Mouse (Mus musculus) lung, postnatal 10 days (tissue): ENCODE measurements around the gene Slc25a51.
"Not testable (repeated sequence)": the region's sequence is repeated elsewhere in the genome, so short reads cannot be mapped to it uniquely, and the experiment has no call there.

Source experiments
- DNase-seq: peaks from one replicate; pipeline ENCODE4 v3.0.0; 2021

Slc25a51 gene

DNA sequence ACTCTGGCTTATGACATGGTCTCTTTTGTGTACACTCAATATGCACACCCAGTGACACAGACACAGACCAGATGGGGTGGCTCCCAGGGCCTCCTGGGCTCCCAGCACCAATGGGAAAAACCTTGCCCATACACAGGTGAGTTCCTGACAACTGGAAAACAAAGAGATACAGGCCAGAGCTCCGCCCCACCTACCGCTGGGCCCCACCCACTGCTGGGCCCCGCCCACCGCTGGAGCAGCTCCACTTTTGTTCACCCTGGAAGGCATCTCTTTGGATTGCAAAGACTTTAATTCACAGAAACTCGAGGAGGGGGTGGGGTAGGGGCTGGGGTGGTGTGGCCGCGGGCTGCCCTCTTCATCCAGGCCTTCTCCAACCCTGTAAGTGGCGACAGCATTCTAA is 14.8 kb upstream of the Slc25a51 start:
- DNase-seq, result peak; percentile 43

DNA sequence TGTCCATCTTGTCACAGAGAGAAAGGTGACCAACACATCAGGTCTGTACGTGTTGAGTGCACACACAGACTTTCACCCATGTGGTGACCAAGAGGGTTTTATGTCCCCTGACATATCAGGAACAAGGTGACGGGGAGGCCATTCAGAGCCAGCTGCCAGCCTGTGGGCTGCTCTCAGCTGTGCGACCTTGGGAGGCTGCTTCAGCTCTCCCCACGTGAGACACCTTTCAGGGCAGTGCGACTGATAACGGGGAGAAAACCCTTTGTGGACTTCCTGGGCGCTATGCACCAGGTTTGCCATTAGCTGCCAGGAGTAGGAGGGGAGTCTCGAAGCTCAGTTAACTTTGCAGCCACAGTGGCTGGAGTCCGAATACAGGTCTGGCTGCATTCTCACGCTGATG is 14.1 kb upstream of the Slc25a51 start:
- DNase-seq, result no peak

DNA sequence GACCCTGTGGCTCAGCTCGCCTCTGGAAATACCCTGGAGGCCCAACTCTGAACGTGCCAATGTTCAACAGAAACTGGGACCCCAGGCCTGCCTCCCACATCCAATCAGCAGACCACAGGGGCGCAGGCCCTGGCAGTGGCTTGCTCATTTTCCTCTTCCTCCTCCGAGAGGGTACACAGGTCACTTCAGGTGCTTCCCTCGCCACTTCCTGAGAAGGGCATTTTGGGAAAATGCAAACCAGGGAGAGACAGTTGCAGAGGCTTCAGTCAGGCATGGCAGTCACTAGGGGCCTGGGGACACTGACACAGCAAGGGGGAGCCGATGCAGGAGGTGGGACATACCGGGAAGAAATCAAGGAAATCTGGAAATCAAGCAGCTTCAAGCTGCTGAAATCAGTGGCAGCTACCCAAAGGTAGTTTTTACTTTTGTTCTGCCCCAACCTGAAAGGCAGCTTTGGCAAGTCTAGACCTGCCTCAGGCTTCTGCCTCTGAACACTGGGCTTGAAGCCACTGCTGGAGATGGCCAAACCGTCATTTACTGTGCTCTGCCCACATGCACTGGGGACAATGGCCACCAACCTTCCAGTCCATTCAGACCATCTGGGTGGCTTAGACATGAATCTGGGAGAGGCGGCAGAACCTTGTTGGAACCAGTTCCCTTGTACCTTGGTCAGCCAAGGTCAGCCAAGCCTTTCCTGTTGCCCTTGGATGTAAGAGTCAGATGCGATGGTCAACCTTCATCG is 13.1 kb upstream of the Slc25a51 start:
- no peak for DNase-seq

DNA sequence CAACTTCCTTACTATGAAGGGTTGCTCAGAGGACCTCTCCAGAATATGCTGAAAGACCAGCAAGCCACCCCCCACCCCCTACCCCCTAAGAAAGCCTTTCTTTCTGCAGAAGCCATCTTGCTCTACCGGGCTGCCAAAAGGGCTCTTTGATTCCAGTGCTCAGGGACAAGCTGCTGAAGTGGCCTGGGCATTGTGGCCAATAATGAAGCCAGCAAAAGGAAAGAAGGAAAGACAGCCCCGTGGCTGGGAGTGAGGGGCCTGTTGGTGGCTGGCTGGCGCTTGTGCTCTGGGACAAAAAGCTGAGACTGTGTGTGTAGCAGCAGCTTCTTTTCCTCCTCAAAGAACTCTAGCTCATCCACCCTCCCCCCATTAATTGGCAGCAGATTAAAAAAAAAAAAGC is 12.2 kb upstream of the Slc25a51 start:
- no peak for DNase-seq

DNA sequence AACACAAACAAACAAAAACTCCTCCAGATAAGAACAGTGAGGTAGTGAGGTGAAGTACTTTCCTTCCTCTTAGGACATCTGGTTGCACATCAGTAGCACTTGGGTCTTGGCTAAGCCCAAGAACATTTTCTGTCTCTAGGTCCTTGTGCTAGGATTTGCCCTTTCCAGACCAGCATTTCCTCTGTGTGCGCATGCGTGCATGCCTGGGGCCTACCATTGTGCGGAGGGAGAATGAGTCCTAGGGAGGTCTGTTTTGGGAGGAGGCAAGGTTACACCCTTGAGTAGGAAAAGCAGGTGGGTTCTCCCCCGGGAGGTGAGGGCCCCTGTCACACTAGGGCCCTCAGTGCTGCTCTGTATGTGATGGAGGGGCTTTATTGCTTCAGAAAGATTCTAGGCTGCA is 10.5 kb upstream of the Slc25a51 start:
- no peak for DNase-seq

DNA sequence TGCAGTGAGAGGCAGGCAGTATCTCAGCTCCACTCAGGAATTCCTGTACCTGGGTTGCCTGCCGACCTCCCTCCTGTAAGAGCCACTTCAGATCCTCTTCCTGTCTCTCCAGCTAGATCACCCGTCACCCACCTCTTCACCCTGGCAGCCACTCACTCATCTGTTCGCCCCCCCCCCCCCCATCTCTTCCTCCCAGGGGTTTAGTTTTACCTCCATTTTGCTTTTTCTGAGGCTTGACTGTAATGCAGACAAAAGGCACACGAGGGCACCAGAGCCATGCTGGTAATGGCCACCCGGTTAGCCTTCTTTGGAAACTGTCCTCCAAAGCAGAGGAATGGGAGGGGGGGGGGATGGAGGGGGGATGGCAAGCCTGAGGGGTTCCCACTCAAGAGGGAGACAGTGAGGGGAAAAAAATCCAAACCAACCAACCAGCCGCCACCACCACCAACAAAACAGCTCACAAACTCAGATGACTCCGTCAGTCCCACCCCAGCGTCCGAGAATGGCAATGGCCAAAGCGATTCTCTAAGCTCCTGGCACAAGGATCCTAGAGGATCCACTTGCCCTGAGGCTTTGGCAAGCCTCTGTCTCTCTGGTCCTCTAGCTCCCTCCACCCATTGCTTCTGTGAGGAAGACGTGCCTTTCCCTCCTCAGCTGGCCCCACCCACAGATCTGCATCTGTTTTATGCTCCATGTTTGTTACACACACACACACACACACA is 9.8 kb upstream of the Slc25a51 start:
- peak; percentile 81 for DNase-seq

DNA sequence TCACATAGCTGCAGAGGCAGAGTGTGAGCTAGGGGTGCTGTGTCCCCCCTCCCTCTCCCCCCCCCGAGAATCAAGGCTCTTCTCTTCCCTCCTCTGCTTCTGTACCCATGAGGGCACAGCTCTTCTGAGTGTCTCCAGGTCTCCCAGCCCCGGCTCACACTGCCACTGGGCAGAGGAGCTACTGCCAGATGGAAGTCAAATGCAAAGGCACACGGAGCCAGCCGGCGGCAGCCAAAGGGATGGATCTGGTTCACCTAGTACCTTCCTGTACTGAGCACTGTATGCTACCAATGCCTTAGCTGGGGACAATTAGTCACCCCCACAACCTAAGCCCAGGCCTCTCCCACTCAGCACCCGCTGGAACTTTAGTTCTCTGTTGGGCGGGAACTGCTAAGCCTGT is 7.7 kb upstream of the Slc25a51 start:
- DNase-seq, result no peak

DNA sequence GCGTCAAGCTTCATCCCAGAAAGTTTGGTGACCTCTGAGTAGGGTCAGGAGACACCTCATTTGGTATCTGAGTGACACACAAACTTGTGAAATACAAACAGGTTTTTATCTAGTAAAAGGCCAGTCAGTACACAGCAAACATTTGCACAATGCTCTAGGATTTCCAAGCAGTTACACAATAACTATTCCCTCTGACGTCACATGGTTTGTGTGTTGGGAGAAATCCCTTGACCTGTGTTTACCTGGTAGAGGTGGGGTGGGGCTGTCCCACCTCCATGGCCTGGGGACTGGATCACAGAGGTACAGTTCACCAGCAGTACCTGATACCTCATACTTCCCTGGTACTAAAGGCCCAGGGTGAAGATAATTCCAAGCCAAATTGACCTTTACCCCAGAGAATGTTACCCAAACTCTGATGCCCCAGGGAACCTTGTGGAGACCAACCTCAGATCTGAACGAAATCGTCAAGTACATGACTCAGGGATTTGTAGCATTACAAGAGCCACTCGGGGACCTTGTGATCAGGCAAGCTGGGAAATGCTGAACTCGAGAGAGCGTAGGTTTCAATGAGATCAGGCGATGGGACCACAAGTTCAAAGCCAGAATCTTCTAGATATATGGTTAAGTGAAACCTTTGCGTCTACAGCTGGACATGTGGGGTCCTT is 5.2 kb upstream of the Slc25a51 start:
- DNase-seq, result peak; percentile 48

DNA sequence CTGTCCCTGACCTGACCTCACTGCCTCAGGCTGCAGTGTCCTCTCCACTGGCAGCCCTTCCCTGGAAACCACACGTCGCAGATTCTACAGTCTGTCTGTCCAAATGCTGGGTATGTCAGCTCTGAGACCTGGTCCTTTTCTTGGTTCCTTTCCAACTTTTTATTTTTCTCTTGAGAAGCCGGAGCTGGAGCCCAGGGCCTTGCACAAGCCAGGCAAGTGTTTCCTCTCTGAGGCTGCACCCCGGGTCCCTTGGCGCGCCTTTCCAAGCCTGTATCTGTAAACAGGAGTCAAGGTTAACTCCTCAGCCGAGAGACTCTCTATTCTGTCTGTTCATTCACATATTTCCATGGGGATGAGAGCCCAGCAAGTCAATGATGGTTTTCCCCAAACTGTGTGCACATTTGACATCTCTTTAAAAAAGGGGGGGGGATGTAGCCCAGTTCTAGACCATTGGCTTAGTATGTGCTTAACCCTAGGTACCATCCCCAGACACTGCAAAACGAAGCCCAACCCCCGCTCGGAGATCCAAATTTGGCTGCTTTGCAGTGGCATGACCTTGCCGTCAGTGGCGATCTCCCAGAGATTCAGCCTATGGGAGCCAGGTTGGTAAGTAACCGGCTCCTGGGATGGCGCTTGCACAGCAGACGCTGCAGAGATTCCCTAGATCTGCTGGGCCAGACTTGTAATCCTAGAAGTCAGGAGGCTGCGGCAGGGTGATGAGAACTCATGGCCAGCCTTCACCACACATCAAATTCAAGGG is 4.0 kb upstream of the Slc25a51 start:
- DNase-seq, result no peak

DNA sequence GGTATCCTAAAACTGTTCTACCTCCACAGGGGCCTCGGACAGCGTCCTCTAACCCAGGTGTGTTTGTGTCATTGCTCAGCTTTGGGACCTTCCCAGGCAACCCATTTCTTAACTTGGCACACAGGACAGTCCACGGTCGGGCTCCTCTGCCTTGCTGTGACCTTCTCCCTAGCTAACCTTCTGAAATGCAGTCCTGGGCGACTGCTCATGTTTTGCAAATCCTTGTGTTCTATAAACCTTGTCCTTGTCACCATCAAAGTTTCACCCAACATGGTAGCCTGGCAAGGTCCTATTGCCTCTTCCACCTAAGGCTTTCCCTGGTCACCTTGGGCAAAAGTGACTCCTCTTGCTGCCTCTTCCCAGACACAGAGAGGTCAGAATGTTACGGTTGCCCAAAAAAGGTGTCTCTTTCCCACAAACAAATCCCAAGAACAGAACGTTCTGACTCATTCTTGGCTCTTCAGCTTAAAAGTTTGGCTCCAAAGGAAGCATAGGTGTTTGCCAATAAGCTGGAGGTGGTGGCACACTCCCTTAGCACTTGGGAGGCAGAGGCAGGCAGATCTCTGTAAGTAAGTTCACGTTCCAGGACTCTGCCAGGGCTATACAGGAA is 2.7 kb upstream of the Slc25a51 start:
- no peak for DNase-seq

DNA sequence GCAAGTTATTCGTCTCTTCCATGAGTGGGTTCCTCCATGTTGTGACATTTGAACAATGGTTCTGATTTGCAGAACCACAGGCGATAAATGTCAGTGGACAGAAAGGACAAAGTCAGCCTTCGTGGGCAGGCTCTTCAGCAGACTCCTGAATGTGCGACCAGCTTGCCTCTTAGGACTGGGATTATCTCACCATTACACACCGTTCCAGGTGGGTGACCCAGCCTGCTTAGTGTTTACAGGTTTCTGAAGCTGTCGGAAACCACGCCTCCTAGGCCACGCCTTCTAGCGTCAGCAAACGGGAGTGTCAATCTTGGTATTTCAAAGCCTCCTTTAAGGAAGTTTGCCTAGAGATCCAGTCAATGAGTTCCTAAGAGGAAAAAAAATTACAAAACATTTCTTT is 704 bp upstream of the Slc25a51 start:
- DNase-seq, result peak; percentile 93

DNA sequence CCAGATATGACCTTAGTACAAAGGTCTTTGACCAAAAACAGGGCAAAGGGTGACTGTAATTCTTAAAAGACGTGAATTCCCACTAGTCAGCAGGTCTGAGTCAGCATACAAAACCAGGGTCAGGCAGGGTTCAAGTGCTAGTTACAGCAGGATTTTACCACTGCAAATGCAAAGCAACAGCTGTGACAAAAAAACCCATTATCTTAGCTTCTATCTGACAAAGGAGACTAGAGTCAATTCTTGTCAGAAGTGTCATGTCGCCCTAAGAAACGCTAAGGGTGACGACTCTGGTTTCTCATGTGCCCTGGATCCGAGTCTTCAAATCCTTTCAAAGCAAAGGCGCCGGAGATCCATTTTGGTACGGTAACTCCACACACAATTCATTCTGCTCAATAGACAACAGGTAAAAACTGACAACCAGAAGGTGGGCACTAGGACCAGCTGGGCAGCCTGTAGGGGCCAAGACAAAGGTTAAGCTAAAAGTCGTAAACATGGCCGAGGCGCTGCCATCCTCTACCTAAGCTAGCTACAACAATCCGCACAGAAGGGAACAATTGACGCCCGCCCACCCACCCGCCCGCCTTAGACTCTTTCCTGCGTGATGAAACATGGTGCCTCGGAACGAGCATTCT is 747 bp downstream of the Slc25a51 start:
- no peak for DNase-seq

DNA sequence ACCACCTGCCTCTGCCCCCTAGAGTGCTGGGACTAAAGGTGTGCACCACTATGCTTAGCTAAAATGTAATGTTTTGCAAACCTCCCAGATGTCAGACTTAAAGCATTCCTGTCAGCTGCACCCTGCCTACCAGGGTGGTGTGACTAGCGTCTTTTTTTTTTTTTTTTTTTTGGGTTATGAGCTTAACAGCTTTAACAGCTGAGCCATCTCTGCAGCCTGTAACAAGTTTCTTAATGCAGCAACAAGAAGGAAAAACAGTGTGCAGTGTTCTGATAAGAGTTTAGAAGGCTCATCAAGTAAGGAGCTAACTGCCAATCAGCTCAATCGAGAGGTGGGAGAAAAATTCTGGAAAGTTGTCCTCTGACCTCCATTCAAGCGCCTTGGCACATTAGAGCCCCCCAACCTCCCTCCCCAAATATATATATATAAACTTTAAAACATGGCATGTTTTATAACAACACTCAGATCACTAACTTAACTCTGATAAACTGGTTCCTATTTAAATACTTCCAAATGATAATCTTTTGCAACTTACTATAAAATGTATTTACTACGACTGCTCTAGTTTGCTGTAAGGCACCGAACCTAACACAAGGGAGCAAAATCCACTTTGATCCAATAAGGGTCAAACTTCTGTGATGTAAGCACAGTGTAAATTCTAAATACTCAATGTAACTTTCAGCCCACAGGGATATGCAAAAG is 1.4 kb downstream of the Slc25a51 start:
- no peak for DNase-seq

DNA sequence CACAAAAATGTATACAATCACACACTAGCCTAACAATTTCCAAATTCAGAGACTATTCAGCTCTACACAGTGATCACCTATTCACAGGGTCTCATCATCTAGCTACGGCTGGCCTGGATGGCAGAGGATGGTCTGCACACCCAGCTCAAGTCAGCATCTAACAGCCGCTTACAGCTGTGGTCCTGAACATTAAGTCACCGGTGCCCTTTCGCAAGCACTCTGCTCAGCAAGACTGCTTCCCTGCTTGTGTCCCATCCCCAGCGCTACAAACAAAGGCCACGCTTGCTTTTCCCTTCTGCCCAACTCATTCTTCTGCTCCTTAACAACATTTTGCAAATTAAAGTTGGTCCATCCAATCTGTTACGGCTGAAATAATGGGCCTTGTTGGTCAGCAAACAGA is 2.2 kb downstream of the Slc25a51 start:
- DNase-seq, result no peak

DNA sequence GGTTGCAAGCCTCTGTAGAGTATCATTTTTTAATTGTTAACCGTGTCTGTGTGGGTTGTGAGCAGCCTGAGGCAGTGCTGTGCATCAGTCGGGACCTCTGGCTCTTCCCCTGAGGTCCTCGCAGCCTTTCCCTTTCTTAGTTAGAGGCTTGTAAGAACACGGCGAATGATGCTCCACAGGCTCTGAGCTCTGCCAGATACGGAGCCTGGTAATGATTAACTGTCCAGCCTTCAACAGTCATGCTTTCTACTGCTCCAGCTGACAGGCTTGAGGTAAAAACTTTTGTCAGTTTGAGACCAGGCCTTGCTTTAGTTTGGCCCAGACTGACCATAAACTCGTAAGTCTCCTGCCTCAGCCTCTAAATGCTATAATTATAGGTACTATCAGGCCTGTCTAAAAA is 3.3 kb downstream of the Slc25a51 start:
- no peak for DNase-seq

DNA sequence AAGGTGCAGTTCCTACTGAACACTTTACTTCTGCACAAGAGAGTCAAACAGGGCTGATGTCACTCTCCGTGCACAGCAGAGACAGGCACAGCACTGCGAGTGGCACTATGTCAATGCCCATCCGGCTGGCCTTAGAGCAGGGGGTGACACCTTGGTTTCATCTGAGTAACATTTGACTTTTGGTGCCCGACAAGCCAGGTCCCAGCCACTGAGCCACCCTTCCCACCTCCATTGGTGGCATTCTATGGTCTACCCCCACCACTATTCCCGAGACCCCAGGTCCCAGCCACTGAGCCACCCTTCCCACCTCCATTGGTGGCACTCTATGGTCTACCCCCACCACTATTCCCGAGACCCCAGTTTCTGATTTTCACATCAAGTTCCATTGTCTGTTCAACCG is 4.5 kb downstream of the Slc25a51 start:
- no peak for DNase-seq

DNA sequence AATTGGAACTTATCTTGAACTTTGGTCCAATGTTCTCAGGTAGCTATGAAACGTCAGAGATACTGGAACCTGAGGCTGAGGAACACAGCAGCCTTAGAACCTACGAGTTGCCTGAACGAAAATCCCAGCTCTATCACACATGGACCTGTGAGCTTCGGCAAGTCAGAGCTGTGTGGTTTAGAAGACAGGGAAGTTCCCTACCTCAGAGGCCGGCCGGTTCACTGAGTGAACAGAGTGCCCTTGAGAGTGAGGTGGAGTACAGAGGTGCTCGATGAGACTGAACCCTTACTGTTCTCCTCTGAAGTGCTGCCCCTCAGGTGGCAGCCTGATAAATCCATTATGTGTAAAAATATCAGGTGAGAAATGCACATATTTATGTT is 5.1 kb downstream of the Slc25a51 start:
- DNase-seq, result no peak

DNA sequence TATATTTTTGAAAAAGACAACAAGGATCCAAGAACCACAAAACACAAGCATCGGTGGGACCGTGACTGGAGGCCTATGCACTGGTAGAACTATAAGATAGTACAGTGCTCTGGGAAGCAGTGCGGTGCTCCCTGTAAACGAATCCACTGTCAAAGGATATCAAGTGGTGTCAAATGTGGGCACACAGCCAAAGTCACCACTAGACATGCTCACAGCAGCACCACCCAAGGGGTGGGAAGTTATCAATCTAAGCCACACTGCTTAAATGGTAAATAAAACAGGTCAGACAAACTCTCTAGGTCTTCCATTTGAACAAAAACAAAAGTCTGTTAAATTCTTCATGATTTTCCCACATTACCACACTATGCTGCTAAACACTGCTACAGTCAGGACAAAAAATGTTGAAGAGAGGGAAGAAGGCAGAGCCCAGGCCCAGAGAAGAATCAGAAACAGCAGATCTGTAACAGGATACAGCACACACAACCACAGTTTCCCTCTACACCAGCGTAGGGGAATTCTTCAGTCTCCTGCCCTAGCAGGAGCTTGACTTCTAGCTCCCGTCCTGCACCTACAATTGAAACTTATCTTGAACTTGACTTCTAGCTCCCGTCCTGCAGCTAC is 5.6 kb downstream of the Slc25a51 start:
- DNase-seq, result peak; percentile 62

DNA sequence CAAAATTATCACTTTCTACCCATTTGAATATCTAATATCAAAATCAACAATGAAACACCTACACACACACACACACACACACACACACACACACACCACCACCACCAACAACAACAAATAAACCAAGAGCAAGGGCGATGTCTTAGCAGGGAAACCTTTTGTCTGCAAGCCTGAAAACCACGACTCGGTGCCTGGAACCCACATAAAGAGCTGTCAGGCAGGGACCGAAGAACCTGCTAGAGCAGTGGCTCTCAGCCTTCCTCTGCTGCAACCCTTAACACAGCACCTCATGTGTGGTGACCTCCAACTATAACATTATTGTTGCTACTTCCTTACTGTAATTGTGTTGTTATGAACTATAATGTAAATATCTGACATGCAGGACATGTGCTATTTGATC is 6.3 kb downstream of the Slc25a51 start:
- DNase-seq, result no peak

DNA sequence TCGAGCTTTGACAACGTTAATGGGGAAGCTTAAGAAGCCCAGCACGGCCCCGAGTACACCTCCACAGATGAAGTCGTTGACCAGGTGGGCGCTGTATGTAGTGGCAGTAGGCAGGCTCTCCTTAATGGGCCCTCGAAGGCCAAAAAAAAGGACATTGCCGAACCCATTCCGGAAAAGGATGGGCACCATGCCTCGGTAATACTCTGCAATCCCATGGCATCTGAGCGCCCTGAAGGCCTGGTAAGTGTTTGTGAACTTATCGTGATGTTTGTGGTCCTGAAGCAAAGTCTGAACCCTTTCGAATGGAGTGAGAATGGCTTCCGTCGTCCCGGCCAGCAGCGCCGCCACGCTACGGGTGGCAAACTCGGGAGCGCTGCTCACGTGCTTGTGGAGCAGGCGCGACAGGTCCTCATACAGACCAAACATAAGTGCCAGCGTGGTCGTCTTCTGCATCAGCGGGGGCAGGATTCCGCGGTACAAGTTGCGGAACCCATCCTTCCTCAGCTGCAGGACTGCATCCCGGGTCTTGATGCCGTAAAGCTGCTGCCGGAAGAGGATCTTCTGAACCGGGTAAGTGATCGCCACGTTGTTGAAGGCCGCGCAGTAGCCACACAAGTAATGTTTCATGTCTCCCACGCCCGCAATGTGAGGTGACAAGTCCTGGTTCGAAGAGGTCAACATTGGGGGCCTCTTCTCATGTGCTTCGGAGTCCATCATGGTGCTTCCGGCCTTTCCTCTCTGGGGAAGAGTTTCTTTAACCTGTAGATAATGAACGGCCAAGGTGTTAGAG is 8.9 kb downstream of the Slc25a51 start:
- DNase-seq, result no peak

DNA sequence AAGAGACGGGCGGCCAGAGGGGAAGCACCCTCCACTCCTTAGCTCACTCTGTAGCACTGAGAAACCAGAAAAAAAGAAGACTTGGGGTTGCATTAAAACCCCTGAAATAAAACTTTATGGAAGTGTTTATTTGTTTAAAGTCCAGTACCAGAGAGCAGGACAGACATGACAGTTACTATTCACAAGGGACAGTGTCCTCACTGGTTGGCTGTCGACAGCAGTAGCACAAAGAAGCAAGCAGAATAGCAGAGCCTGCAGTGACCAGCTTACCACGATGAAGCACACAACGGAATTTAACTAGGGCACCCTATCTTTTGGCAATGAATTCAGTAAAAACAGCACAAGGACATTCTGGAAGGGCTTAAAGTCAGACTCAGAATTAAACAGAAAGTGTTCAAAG is 10.3 kb downstream of the Slc25a51 start:
- not testable (repeated sequence) for DNase-seq
